Mouse (Mus musculus) fibroblast of lung, adult 2 months (primary cell): ENCODE data around the gene Brix1.
A peak's percentile ranks its signal among the peaks of the same experiment; 100 is the strongest.
"Not testable (repeated sequence)": the region's sequence is repeated elsewhere in the genome, so short reads cannot be mapped to it uniquely, and the experiment has no call there.

Source experiments
- DNase-seq: peaks from one replicate; pipeline ENCODE4 v3.0.0-alpha.2; 2011; ENCODE audit warnings: low read depth

Brix1 gene

DNA sequence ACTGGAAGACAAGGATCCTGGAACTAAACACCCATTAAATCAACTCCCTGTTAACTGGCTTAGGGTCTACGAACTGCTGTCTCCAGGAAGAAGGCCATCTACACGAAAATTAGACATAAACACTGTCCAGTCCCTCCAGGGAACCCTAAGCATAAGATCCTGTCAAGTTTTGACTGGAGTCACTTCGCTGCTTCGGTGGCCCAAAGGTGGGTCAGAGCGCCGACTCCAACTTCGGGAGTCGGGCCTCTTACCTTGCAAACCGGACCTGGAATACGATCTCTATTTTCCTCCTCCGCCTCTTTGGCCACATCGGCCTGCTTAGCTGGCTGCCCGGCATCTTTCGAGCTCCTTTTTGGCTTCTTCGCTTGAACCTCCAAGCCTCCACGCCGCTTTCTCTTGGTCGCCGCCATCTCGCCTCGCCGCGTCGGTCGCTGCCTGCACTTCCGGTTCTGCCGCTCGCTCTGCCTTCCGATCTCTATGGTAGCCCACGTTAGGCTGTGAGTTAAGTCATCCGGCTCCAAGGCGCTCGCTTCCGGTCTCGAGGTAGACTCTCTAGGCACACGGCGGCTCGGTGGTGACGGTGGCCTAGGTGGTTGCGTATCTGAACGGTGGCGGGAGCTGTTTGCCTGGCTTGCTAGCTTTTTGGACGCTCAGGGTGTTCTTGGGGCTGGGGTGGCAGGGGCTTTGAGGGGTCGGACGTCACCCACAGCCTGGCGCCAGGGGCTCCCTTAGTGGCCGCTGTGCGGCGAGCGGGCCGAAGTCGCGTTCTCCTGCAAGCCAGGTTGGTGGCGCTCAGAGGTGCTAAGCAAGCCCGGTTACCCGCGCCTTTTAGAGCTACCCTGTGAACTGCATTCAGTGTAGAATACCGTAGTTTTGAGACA lies at the start of gene Brix1, which contains the start of gene Rad1:
TSS of gene Brix1 (minus strand) at position 464 of the 881 bp plus-strand sequence.
TSS of gene Rad1 (plus strand) at position 535 of the 881 bp plus-strand sequence.
- peak; percentile 83 for DNase-seq

DNA sequence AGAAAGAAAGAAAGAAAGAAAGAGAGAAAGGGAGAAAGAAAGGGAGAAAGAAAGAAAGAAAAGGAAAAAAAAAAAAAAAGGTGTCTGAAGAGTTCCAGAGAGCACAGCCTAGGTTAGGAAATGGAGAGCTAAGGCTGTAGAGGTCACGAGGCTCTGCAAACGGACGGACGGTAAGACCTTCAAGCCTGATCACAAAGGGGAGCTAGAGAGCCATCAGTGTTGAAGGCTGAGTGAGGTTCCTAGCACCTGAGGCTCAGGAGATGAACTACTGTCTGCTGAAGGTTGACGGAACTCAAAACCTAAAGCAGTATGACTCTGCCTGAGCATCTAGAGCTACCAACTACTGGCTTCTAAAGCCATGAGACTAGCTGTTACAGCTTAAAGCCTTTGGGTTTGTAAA lies 48.8 kb upstream of the Brix1 start:
- no peak for DNase-seq

DNA sequence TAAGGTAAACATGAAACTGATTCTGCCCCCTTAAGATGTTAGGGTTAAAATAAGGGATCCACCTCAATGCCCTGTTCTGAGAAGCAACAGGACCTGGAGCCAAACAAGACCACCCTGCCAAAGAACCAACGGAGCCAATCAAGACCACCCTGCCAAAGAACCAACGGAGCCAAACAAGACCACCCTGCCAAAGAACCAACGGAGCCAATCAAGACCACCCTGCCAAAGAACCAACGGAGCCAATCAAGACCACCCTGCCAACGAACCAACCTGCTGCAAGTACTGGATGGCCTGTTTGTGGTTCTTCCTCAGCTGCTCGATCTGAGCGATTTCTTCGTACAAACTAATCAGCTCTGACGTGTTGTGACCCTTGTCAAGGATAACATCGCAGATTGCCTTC lies 47.6 kb upstream of the Brix1 start:
- DNase-seq: not testable (repeated sequence)

DNA sequence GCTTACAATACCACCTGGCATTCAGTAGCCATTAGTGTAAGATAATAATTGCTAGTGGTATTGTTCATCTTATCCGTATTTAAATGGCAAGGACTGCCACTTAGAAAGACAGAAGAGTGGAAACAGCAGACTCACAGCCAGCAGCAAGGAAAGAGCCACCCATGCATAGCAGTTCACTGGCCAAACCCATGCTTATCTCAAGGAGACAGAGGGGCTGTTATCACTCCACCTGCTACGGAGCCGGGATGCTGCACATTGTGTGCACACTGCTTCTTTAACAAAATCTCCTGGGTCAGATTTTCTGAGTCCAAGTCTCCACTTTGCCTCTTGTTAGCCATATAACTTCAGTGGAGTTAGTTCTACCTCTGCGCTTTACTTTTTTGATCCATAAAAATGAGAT lies 45.6 kb upstream of the Brix1 start:
- DNase-seq: no peak

DNA sequence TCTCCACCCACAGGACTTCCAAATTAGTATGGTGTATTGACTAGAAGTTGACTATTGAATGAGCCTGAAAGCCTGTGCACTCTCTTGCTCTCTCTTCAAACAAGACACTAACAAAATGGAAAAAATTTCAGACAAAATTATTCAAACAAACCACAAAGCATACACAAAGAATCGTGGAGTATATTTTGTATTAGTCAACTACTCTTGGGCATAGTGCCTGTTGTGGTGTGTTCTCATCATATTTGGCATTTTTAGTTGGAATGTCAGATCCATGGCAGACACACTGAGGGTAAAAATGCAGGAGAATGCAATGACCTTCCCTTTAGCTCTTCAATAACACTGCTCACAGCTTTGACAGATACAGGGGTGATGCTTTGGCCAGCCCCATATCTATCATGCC lies 40.1 kb upstream of the Brix1 start:
- peak; percentile 43 for DNase-seq

DNA sequence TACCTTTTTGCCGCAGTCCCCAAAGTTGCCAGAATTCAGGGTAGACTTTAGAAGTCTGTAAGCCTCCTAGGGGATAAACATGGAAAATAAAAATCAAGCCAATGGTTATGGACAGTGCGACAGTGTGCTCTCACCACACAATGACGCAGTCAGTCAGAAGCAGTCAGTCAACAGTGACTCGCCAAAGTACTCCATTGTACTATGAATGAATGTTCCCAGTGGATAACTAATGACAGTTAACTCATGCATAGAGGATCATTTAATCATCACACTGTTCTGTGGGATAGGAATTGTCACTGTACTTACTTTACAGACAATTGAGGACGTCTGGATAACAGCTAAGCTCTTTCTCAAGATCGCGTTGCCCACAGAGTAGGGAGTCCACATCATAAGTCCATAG lies 29.4 kb upstream of the Brix1 start:
- DNase-seq: no peak

DNA sequence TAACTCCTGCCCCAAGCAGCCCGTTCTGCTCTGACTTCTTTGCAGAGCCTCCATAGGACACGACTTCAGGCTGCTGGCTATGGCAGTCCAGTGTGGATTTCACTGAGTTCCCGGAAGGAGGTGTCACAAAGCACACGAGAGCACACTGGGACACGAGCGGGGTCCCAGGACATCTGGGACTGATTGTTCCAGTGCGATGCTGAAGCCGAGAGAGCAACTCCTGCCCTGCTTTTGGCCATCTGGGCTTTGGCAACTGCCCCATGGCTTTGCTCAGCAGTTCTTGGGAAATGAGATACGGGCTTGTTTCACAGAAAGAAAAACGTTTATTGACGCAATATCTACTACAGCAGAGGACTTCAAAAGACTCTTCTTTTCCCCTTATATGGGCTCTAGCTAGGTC lies 20.4 kb upstream of the Brix1 start:
- peak; percentile 27 for DNase-seq

DNA sequence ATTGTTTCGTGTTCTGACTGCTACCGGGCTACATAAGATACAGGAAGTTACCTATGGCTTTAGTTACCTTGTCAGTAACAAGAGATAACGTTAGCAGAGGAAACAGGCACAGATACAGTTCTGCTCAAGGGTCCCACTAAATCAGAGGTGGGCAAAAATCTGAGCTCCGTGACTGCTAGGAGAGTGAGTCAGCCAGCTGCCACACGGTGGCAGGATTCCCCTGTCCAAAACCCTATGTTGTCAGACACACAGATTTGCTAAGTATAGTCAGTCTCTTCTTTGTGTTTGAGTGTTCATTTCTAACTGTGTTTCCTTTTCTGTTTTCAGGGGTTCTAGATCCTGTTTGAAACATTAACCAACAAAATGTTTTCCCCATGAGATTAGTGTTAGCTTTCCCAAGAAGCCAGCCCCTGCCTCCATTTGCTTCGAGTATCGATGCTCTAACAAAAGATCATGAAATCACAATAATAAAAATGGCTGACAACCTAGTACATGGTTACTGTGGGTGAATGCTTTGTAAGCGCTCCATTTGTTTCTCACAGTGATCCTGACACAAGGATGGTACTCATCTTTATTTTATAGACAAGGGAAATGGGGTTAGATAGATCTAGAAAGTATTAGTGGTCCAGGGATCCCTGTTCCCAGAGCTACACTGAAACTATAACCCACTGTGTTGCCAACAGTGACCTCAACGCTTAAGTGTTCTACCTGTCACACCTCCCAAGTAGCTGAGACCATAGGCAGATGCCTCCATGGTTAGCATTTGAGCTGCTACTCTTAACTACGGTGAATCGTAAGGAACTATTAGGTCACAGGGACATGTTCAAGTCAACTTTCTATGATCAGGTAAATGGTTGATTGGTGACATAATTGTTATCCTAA lies 15.3 kb upstream of the Brix1 start:
- DNase-seq: peak; percentile 38

DNA sequence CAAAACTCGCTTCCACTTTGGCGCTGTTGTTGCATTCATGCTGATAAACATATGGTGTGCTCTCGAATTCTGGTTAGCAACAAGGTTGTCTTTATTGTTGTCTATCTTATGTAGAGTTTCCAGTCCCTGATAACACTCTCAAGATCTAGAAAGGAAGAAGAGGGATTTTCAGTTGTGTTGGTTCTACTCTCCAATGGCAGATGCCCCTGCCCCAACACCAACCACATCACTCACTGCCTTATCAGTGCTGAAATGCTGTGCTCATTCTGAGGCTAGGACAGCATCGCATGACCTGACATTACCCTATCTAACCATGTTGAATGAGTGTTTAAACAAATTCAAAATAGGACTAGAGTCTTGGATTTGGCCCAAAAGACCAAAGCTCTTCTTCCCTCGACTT lies 14.3 kb upstream of the Brix1 start:
- DNase-seq: no peak

DNA sequence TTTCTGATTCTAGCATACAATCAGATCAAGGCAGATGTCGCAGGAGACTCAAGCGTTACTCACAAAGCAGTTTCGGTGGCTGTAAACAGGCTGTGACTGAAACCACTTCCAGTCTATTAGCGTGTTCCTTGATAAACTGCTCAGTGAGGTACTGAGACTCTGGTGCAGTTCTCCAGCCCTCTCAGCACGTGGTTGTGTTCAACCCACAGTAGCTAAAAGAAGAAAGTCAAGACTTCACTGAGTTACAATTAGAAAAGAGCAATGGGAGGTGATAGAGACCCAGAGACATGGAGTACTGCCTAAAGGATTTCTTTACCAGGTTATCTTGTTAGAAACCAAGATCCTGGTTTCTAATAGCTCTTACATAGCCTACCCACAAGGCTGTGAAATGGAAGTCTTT lies 13.8 kb upstream of the Brix1 start:
- DNase-seq: no peak

DNA sequence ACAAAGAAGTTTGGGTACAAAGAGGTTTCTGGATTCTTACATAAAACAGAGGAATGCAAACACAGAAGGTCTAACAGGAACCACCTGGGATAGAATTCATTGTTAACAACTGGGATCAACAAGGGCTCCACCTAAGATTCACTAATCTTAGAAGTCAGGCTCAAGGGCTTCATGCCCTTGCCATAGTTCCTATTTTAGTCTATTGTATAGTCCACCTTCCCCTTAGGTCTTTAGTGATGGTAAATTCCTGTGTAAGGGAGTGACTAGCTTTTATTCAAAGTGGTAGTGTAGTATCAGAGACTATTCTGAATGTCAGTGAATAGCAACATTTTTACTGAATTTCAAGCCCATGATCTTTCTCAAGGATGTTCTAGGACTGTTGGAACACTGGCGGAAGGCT lies 10.9 kb upstream of the Brix1 start:
- DNase-seq: not testable (repeated sequence)

DNA sequence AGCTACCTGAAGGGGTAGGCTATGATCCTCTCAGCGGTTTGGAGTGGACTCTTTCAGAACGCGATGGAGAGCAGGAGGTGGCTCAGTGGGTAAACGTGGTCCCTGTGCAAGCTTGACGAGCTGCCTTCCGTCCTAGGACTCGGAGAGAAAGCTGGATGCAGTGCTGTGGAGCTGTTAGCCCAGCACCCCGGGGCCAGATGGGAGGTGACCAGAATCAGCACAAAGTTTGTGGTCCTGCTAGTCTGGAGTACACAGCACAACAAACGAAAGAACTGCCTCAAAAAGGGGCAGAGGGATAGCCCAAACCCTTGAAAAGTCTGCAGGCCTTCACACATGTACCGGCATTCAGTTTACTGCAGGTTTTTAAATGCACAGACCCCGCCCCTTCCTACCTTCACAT lies 10.2 kb upstream of the Brix1 start:
- no peak for DNase-seq

DNA sequence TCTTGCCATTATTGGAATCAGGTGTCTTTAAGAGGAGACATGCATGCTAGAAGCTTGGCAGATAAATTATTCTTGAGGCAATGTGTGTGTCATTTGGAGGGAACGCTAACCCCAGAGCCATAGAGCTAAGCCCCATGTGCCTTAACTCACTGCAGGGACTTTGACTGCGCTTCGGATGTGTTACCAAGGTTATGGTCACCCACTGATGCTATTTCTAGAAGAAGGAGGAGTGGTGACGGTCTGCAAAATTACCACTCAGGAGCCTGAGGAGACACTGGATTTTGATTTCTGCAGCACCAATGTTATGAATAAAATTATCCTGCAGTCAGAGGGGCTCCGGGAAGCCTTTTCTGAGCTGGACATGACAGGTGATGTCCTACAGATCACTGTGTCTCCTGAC lies 4.4 kb upstream of the Brix1 start:
- no peak for DNase-seq

DNA sequence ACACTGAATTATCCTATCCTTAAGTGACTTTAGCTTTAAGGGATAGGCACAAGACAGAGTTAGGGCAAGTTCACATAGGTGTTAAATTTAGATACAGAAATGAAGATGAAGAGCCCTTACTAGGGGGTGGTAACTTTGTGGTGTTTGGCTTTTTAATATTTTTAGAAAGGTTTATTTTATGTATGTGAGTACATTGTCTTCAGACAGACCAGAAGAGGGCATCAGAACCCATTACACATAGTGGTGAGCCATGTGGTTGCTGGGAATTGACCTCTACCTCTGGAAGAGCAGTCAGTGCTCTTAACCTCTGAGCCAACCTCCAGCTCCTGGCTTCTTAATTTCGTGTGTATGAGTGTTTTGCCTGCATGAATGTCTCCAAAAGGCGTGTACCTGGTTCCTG lies 1.5 kb upstream of the Brix1 start:
- DNase-seq: no peak

DNA sequence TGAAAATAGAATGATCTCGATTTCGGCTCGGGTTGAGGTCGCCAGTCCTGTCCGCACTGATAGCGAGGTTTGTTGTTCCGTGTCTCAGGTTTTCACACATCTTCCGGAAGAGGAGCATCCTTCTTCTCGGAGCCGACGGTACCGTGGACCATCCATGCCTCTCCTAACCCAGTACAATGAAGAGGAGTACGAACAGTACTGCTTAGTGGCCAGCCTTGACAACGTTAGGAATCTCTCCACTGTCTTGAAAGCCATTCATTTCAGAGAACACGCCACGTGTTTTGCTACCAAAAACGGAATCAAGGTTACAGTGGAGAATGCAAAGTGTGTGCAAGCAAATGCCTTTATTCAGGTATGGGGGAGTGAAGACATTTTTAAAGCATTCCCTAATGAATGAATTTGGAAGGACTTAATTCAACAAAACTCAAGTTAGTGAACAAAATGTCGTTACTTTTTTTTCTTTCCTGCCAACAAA lies 655 bp upstream of the Brix1 start:
- no peak for DNase-seq

DNA sequence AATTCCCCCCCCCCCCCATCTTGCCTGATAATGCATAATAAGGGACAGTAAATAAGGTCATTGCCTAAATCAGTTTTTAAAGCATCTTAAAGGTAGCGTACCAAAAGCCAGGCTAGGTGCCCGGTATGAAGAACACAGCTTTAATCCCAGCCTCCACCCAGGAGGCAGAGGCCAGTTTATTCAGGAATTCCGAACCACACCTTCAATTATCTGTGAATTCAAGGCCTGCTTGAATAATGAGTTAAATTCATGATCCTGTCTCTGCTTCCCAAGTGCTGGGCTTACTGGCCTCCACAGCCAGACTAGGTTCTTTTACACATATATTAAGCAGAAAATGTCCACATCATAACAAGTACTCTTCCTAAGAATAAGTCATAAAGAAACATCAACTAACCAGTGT lies 14.8 kb downstream of the Brix1 start:
- no peak for DNase-seq

DNA sequence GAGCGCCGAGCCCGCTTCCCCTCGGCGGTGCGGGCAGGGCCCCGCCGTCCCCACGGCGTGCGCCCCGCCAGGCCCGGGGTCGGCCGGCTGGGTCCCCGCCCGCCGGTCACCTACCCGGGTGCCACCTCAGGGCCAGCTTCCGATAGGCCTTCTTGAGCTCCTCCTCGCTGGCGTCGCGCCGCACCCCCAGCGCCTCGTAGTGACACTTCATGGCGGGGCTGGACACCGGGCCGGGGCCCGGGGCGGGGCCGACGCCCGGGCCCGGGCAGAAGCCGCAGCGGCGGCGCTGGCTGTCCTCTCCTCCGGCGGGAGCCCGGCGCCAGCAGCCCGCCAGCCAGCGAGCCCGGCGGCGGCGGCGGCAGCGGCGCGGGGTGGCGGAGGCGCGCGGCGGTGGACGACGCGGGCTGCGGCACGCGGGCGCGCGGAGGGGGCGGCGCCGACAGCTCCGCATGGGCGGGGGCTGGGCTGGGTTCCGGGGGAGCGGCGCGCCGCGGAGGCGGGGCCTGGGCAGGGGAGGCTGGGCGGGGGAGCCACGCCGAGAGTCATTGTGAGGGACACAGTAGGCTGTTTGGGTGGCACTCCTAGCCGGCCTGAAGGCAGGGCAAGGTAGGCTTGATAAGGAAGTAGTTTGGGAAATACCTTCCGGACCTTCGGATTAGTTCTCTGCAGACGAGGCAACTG lies 15.5 kb downstream of the Brix1 start, which contains the start of gene Dnajc21:
TSS of gene Dnajc21 (minus strand) at position 366 of the 681 bp plus-strand sequence.
- DNase-seq: peak; percentile 20

DNA sequence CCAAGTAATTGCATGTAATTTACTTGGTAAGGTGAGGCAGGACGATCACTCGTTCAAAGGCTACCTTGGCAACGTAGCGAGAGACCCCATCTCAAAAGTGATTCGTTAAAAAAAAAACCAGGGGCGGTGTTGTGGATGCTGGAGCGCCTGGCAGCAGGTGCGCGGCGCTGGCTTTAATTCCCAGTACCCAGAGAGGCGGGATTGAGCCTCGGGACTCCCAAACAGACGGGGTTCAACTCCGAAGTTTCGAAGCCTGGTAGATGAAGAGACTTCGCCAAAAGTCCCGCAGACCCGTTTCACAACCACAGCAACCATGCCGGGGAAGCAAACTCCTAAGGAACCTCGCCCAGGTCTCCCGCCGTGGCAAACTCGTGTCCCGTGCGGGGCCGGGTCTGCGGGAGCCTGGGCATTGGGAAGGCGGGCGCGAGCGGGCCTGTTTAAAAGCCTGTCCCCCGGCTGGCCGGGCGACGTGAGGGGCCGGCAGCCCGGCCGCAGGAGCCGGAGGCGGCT lies 16.1 kb downstream of the Brix1 start:
- DNase-seq: no peak

DNA sequence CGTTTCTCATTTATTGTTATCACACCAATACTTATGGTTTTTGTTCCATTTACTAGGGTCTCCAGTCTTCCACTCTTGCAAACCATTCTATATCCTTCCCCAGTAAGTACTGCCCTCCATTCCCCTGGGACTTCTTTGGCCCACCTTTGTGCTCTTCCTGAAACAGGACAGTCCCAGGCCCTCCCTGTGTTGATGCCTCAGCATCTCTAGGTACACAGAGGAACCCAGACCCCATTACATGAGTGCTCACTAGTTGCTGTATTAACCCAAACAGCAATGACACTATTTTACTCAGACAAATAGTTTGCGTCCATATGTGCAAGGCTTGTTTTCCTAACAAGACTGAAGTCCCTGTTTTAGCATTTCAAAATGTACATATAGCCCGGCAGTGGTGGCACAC lies 17.0 kb downstream of the Brix1 start:
- DNase-seq: no peak

DNA sequence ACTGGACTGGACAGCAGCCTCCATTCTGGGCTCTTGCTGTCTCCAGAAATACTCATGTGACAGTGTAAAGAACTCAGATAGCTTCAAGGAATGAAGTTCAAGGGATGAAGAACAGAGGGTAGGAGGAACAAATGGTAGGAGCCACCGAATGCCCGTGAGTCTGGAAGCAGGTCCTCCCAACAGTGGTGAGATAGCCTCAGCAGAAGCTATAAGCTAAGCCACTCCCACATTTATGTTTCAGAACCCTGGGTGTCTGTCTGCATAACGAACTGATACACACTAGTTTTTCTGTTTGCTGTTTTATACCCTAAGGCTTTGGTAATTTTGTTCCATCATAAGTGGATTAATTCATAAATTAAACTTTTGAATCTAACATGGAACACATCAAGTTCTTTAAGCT lies 21.1 kb downstream of the Brix1 start:
- DNase-seq: no peak

DNA sequence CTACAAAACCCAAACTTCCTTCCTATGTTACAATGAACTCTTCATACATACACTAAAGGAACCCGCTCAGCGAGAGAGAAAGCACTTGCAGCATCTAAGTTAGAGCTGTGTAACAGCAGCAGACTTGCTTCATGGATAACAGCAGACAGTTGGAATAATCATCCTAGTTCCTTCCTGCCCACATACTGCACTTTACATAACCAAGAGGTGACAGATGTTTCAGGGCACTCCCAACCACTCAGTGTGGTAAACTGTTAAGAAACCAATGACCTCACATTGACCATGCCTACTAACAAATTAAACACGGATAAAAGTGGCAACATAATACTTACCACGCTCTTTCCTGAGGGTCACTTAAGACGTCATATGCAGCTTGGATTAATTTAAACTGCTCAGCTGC lies 22.2 kb downstream of the Brix1 start:
- no peak for DNase-seq

DNA sequence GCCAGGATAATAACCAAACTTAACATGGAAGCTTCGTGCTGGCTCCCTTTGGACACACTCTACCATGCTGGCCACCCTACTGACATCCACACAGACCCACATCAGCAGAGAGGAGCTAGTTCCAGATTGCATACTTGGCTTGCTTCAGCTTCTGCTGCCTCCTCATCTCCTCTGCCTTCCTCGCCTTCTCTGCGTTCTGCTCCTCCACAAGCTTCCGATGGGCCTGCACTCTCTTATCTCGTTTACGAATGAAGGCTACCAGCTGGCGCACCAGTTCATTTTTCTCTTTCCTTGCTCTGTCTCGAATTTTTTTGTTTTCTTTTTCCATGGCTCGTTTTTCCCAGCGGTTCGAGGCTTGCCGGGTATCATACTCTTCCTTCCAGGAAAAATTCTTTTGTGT lies 24.8 kb downstream of the Brix1 start:
- no peak for DNase-seq
